Mouse (Mus musculus) kidney, adult 11 months (tissue): Measurements from ENCODE around the gene Rpl28.
"Not testable (repeated sequence)": the region's sequence is repeated elsewhere in the genome, so short reads cannot be mapped to it uniquely, and the experiment has no call there.

Source experiments
- DNase-seq: peaks from one replicate; pipeline ENCODE4 v3.0.0; 2022

The Rpl28 gene

GRCm38 (mm10) chr7:4783667-4784268, 8.9 kb upstream of the Rpl28 start:
- no peak for DNase-seq

- DNase-seq: no peak
These were observed 3.9 kb upstream of the Rpl28 start for GRCm38 (mm10) chr7:4788499-4789435.

- peak; percentile 88 for DNase-seq
These were observed 3.2 kb upstream of the Rpl28 start, which contains the start of gene Tmem238 for GRCm38 (mm10) chr7:4789436-4789935. Gene Tmem238 (minus strand): TSS chr7:4789656.

GRCm38 (mm10) chr7:4793248-4793647, 574 bp downstream of the Rpl28 start:
- not testable (repeated sequence) for DNase-seq

GRCm38 (mm10) chr7:4793674-4794073, 1.0 kb downstream of the Rpl28 start:
- no peak for DNase-seq

- no peak for DNase-seq
These were observed 2.0 kb downstream of the Rpl28 start for GRCm38 (mm10) chr7:4794631-4795168.

GRCm38 (mm10) chr7:4795767-4796433, 3.2 kb downstream of the Rpl28 start:
- peak; percentile 23 for DNase-seq

- no peak for DNase-seq
These were observed 9.6 kb downstream of the Rpl28 start for GRCm38 (mm10) chr7:4802247-4802646.

- no peak for DNase-seq
These were observed 14.0 kb downstream of the Rpl28 start for GRCm38 (mm10) chr7:4806716-4807115.

- DNase-seq: not testable (repeated sequence)
These were observed 18.5 kb downstream of the Rpl28 start for GRCm38 (mm10) chr7:4811131-4811530.

GRCm38 (mm10) chr7:4811842-4812302, 19.2 kb downstream of the Rpl28 start:
- no peak for DNase-seq

- peak; percentile 99 for DNase-seq
These were observed 19.8 kb downstream of the Rpl28 start, which contains the start of gene Ube2s for GRCm38 (mm10) chr7:4812303-4813104. Gene Ube2s (minus strand): TSS chr7:4812590.

GRCm38 (mm10) chr7:4813105-4813791, 20.6 kb downstream of the Rpl28 start:
- peak; percentile 19 for DNase-seq

GRCm38 (mm10) chr7:4816559-4816958, 23.9 kb downstream of the Rpl28 start:
- DNase-seq: no peak

GRCm38 (mm10) chr7:4820925-4821324, 28.3 kb downstream of the Rpl28 start:
- not testable (repeated sequence) for DNase-seq

- no peak for DNase-seq
These were observed 29.0 kb downstream of the Rpl28 start for GRCm38 (mm10) chr7:4821690-4822089.

GRCm38 (mm10) chr7:4822162-4822907, 29.7 kb downstream of the Rpl28 start:
- peak; percentile 46 for DNase-seq

- DNase-seq: no peak
These were observed 32.7 kb downstream of the Rpl28 start for GRCm38 (mm10) chr7:4825365-4825764.

GRCm38 (mm10) chr7:4830476-4830875, 37.8 kb downstream of the Rpl28 start:
- no peak for DNase-seq

- DNase-seq: no peak
These were observed 43.1 kb downstream of the Rpl28 start for GRCm38 (mm10) chr7:4835631-4836327.
